8 mouse cellular contexts compared by ENCODE assay signal in the genomic region with DNA sequence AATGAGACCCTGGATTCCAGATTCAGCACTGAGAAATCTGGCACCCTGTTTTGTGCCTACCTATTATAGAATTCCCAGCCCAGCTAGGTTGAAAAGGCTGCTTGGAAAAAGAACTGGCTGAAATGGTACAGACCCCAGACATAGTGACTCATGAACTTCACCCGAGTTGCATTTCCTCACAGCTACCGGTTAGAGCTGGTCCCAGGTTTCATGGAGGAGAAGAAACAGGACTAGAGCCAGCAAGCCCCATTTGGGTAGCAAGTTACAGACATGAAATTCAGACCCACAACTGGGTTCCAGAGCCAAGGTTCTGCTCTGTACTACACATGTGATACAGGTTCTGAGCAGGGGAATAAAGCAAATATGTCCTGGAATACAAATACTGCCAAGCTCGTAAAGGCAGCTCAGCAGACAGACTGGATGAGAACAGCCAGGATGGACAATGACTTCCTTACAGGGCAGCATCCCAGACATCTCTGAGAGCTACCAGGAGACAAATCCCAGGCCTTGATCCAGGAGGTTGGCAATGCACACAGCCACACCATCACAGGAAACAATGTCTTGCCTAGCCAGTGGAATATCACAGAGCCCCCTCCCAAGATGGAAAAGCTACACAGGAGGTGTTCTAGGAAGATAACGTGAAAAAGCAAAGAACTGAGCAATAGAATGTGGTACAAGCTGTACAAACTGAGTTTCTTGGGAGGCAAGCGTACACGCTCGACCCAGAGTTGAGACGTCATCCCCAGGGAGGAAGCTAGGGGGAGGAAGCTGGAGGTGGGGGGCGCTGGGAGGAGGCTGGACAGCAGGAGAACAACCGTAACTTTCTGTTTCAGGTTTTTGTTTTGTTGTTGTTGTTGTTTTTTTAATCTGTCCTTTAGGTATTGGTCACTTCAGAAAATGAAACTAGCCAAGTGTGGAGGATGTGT. TPM values are rescaled to one million over a fixed set of nuclear protein-coding genes. Genes with fewer than 3 reads are reported as not detected.
A peak's percentile ranks its signal among the peaks of the same experiment; 100 is the strongest.
DNase-seq lines count a peak whose midpoint lies in the region; ATAC-seq and TF ChIP-seq lines count a peak whose summit lies in the region.
"Had no signal": no experiment of that assay in that cellular context is flagged by ENCODE, and none has a peak within 500 bp of the region (broad histone marks: within the 10 kb centered on the region; RNA-seq: fewer than 3 reads in every experiment).

No protein-coding gene starts in this region.

- H3K4me2 ChIP-seq in hindbrain, embryonic 12.5 days (replicated peaks): peak overlapping the region; percentile 68; the same call in 1 of the 2 replicates
- H3K4me2 ChIP-seq in hindbrain, embryonic 11.5 days (replicated peaks; ENCODE audit: low read depth, low read length): no peak overlapping the region
- no peak overlapping the region for H3K4me2 ChIP-seq in hindbrain, embryonic 14.5 days (replicated peaks)

- no peak overlapping the region; the same call in 1 of the 2 replicates for H3K27ac ChIP-seq in hindbrain, embryonic 12.5 days
- H3K27ac ChIP-seq in hindbrain, embryonic 11.5 days (ENCODE audit: low read depth, low read length): no peak overlapping the region
- 0 out of 2 replicates have a peak overlapping the region, but pooled peaks have one; percentile 20 for H3K27ac ChIP-seq in thymus, adult 2 months (ENCODE audit: control insufficient read depth, insufficient read depth, low read length)
- no peak overlapping the region for H3K27ac ChIP-seq in hindbrain, embryonic 14.5 days
- H3K27ac ChIP-seq: liver, embryonic 14.5 days had no signal

- H3K36me3 ChIP-seq in hindbrain, embryonic 12.5 days: no peaks in the 10 kb centered on the region
- no peaks in the 10 kb centered on the region for H3K36me3 ChIP-seq in hindbrain, embryonic 11.5 days (ENCODE audit: control insufficient read depth, insufficient read depth, low read length)
- H3K36me3 ChIP-seq in thymus, adult 2 months (ENCODE audit: control insufficient read depth, insufficient read depth, low read length): no peaks in the 10 kb centered on the region
- H3K36me3 ChIP-seq in hindbrain, embryonic 14.5 days (replicated peaks; ENCODE audit: control insufficient read depth, insufficient read depth): peaks cover 8% of the 10 kb centered on the region; the same call in 1 of the 2 replicates

- TF ChIP-seq POLR2A in thymus, adult 2 months (IDR thresholded peaks at IDR 0.05; ENCODE audit: control insufficient read depth, extremely low read depth, insufficient read depth, low read length, poor library complexity): no peak

- no peaks in the 10 kb centered on the region for H3K27me3 ChIP-seq in hindbrain, embryonic 12.5 days
- H3K27me3 ChIP-seq in hindbrain, embryonic 11.5 days (ENCODE audit: control insufficient read depth, insufficient read depth, low read length): no peaks in the 10 kb centered on the region
- H3K27me3 ChIP-seq in thymus, adult 2 months (ENCODE audit: control insufficient read depth, insufficient read depth, low read length): no peaks in the 10 kb centered on the region
- no peaks in the 10 kb centered on the region for H3K27me3 ChIP-seq in hindbrain, embryonic 14.5 days (ENCODE audit: control insufficient read depth, insufficient read depth, low read length)

- H3K9ac ChIP-seq in hindbrain, embryonic 12.5 days: no peak overlapping the region
- H3K9ac ChIP-seq in hindbrain, embryonic 11.5 days (ENCODE audit: low read depth, low read length): no peak overlapping the region
- H3K9ac ChIP-seq in hindbrain, embryonic 14.5 days: peak overlapping the region; percentile 38; the same call in 1 of the 2 replicates
- H3K9ac ChIP-seq: liver, embryonic 14.5 days had no signal

- no peak for DNase-seq in hindbrain, embryonic 11.5 days (ENCODE audit: low spot score)
- DNase-seq in thymus, adult 2 months: no peak
- no peak for DNase-seq in thymus, postnatal 4 days
- DNase-seq in hindbrain, embryonic 14.5 days (ENCODE audit: low spot score): no peak
- no peak for DNase-seq in layer of hippocampus, adult 18-20 months (ENCODE audit: low spot score in 2 of 2)

- no peaks in the 10 kb centered on the region for H3K9me3 ChIP-seq in hindbrain, embryonic 12.5 days (replicated peaks)
- no peaks in the 10 kb centered on the region for H3K9me3 ChIP-seq in hindbrain, embryonic 11.5 days (ENCODE audit: control insufficient read depth, low read length)
- no peaks in the 10 kb centered on the region for H3K9me3 ChIP-seq in hindbrain, embryonic 14.5 days (ENCODE audit: control insufficient read depth, low read length)

- no peak for ATAC-seq in hindbrain, embryonic 12.5 days (ENCODE audit: low FRiP score)
- no peak for ATAC-seq in hindbrain, embryonic 11.5 days (ENCODE audit: low FRiP score)
- ATAC-seq in hindbrain, embryonic 14.5 days (ENCODE audit: low FRiP score): no peak
- ATAC-seq in monocyte, adult 5-6 weeks (replicated peaks; ENCODE audit: insufficient number of reproducible peaks, low FRiP score, low TSS enrichment, poor library complexity, severe bottlenecking): no peak

- 74% methylated on average over 10 of the region's 10 CpGs for WGBS in hindbrain, embryonic 12.5 days
- 75% methylated on average over 10 of the region's 10 CpGs for WGBS in hindbrain, embryonic 11.5 days
- 51% methylated on average over 10 of the region's 10 CpGs for WGBS in thymus, adult 2 months
- WGBS in hindbrain, embryonic 14.5 days: 78% methylated on average over 10 of the region's 10 CpGs

- no peak overlapping the region for H3K4me3 ChIP-seq in hindbrain, embryonic 12.5 days
- no peak overlapping the region for H3K4me3 ChIP-seq in hindbrain, embryonic 11.5 days (ENCODE audit: low read depth, low read length)
- no peak overlapping the region for H3K4me3 ChIP-seq in thymus, adult 2 months (ENCODE audit: control insufficient read depth, insufficient read depth, low read length)
- no peak overlapping the region for H3K4me3 ChIP-seq in hindbrain, embryonic 14.5 days (replicated peaks; ENCODE audit: low read length)

- peaks cover 32% of the 10 kb centered on the region for H3K4me1 ChIP-seq in hindbrain, embryonic 12.5 days
- H3K4me1 ChIP-seq in hindbrain, embryonic 11.5 days (replicated peaks; ENCODE audit: control insufficient read depth, insufficient read depth, low read length): peaks cover 11% of the 10 kb centered on the region; the same call in 1 of the 2 replicates
- H3K4me1 ChIP-seq in thymus, adult 2 months (replicated peaks; ENCODE audit: control insufficient read depth, insufficient read depth, low read length): peaks cover 38% of the 10 kb centered on the region
- H3K4me1 ChIP-seq in hindbrain, embryonic 14.5 days (replicated peaks; ENCODE audit: control insufficient read depth, insufficient read depth, low read length): peaks cover 28% of the 10 kb centered on the region

- TF ChIP-seq CTCF in thymus, adult 2 months (IDR thresholded peaks at IDR 0.05; ENCODE audit: borderline replicate concordance, control insufficient read depth, extremely low read depth, insufficient read depth, low read length, poor library complexity): no peak

RNA-seq across cellular contexts. Expression of a gene that starts 4.6 kb away (rescaled TPM):
- polyA plus RNA-seq in hindbrain, embryonic 12.5 days (2016; fragmentation: Nextera tagmentation; extraction: Ambion mirVana): 10.3 and 10.7 TPM in 2 replicates
- polyA plus RNA-seq in hindbrain, embryonic 11.5 days (2014; fragmentation: Nextera tagmentation; extraction: Ambion mirVana): 6.6 and 9.2 TPM in 2 replicates
- polyA plus RNA-seq in thymus, adult 2 months (2012; rRNA removed): 57.0 and 78.5 TPM in 2 replicates
- polyA plus RNA-seq in hindbrain, embryonic 14.5 days (2014; fragmentation: Nextera tagmentation; extraction: Ambion mirVana): 7.9 and 8.8 TPM in 2 replicates
- total RNA-seq in monocyte, adult 5-6 weeks (2017): 2.2 to 10.0 TPM (median 2.6 TPM) in 3 replicates
- total RNA-seq in layer of hippocampus, adult 18-20 months (2021): 10 to 100 TPM; 19.6 to 20.7 TPM

RNA-seq across cellular contexts. Expression of a gene that starts 18.5 kb away (rescaled TPM):
- polyA plus RNA-seq in hindbrain, embryonic 12.5 days (2016; fragmentation: Nextera tagmentation; extraction: Ambion mirVana): 0.05 and 0.07 TPM in 2 replicates
- polyA plus RNA-seq in hindbrain, embryonic 11.5 days (2014; fragmentation: Nextera tagmentation; extraction: Ambion mirVana): not detected in 2 replicates
- polyA plus RNA-seq in thymus, adult 2 months (2012; rRNA removed): 0.04 and 0.11 TPM in 2 replicates
- 0.16 TPM in 2 replicates for polyA plus RNA-seq in hindbrain, embryonic 14.5 days (2014; fragmentation: Nextera tagmentation; extraction: Ambion mirVana)
- 0.11 to 0.29 TPM in 2 of 3 replicates, not detected in the other for total RNA-seq in monocyte, adult 5-6 weeks (2017)
- under 1 TPM; 0.41 to 0.89 TPM for total RNA-seq in layer of hippocampus, adult 18-20 months (2021)

RNA-seq across cellular contexts. Expression of a gene that starts 55.1 kb away (rescaled TPM):
- 182 and 191 TPM in 2 replicates for polyA plus RNA-seq in hindbrain, embryonic 12.5 days (2016; fragmentation: Nextera tagmentation; extraction: Ambion mirVana)
- 176 and 177 TPM in 2 replicates for polyA plus RNA-seq in hindbrain, embryonic 11.5 days (2014; fragmentation: Nextera tagmentation; extraction: Ambion mirVana)
- polyA plus RNA-seq in thymus, adult 2 months (2012; rRNA removed): 256 TPM in 2 replicates
- polyA plus RNA-seq in hindbrain, embryonic 14.5 days (2014; fragmentation: Nextera tagmentation; extraction: Ambion mirVana): 202 and 214 TPM in 2 replicates
- 46.6 to 76.8 TPM (median 71.5 TPM) in 3 replicates for total RNA-seq in monocyte, adult 5-6 weeks (2017)
- 100 to 1,000 TPM; 293 to 307 TPM for total RNA-seq in layer of hippocampus, adult 18-20 months (2021)
